Mouse (Mus musculus): ENCODE results near the gene Nhlrc1.

The Nhlrc1 gene

DNA sequence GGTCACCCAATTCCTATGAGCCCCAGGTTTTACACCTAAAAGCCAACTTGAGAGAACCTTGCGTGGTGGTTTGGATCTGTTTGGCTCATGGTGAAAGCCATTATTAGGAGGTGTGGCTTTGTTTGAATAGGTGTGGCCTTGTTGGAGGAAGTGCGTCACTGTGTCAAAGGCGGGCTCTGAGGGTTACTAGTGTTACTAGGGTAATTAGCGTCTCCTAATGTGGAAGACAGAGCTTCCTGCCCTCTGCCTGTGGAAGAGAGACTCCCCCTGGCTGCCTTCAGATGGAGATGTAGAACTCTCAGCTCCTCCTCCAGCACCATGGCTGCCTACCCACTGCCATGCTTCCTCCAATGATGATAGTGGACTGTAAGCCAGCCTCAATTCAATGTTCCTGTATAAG lies 13.1 kb downstream of the Nhlrc1 start:
- no peak for DNase-seq (ENCODE audit: low read depth)

DNA sequence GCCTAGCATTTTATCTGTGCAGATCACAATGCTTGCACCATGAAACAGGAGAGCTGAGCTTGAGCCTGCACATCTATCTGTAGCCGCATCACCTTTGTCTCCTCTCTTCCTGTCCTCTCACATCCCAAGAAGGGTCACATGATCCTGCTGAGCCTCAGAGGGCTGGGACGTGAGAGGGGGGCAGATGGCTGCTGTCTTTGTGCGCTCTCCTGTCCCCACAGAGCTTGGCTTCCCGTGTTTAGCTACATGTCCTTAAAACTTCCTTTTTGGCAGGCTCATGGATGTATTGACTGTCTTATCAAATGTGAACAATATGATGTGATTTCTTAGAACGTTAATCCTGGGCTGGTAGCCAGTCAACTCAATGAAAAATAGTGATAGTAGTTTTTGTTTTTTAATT lies 15.2 kb downstream of the Nhlrc1 start:
- DNase-seq (ENCODE audit: low read depth): no peak

DNA sequence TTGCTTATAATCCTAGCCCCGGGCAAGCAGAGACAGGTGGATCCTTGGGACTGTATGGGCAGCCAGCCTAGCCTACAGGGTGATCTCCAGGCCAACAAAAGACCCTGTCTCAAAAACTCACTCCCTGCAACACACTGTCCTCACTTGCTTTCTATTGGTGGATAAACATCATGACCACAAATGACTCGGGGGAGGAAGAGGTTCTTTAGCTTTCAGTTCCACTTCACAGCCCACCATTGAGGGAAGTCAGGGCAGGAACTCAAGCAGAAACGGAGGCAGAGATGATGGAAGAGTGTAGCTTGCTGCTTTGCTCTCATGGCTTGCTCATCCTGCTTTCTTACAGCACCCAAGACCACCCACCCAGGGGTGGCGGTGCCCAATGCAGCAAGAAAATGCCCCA lies 17.3 kb downstream of the Nhlrc1 start:
- DNase-seq (ENCODE audit: low read depth): no peak

DNA sequence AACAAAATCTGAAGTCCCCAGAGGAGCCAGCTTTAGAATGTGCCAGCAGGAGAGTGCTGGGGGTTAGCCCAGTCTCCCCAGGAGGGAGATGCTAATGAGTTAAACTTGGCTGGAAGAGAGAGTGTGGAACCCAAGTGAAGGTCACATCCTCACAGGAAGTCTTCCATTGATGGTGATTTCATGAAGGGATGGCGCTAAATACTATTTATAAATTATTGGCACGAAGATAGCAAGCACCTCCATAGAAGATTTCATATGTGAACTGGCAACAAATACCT lies 21.4 kb downstream of the Nhlrc1 start:
- no peak for DNase-seq (ENCODE audit: low read depth)

DNA sequence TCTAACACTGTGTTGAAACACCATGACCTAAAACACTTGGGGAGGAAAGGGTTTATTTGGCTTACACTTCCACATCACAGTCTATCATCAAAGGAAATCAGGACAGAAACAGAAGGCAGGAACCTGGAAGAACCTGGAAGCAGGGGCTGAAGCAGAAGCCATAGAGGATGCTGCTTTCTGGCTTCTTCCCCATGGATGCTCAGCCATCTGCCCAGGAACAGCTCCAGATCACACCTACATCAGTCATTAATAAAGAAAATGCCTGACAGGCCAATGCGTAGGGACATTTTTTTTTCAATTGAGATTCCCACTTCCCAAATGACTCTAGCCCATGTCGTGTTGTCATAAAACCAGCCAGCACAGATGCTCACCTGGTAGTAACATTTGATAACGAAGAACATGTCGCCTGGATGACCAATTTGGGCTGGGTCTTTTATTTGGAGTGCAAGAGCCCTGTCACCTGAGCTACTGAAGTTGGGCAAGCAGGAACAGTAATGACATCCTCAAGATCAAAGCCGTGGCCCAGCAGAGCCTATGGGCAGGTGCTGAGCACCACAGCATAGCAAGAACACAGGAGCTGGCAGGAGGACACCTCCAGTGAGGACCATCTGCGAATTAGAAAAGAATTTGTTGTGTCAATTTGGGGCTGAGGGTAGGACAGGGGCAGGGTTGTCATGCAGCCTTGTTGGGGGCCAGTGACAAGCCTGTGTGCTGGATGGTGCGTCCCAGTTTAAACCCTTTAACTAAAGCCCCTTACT lies 22.0 kb downstream of the Nhlrc1 start:
- DNase-seq (ENCODE audit: low read depth): no peak

DNA sequence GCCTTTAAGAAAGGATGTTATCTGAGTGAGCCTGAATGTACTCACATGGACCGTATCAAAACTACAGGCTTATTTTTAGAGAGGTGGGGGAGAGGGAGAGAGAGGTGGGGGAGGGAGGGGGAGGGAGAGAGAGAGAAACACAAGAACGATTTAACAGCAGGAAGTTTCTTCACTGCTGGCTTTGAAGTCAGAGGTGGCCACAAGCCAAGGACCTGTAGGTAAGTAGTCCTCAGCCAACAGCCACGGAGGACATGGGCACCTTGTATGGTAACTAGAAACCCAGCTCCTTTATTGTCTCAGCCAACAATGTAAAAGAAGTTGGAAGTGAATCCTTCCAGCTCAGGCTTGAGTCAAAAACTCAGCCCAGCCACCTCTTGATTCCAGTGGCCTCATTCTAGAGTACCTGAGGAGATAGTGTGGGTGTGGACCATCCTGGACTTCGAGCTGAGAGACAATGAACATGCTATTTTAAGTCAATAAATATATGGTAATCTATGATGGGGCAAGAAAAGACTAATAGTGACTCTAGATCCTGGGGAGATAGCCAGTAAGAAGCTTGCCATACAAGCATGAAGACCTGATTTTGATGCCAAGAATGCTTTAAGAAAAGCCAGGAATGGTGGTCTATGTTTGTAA lies 24.2 kb downstream of the Nhlrc1 start:
- DNase-seq (ENCODE audit: low read depth): no peak

DNA sequence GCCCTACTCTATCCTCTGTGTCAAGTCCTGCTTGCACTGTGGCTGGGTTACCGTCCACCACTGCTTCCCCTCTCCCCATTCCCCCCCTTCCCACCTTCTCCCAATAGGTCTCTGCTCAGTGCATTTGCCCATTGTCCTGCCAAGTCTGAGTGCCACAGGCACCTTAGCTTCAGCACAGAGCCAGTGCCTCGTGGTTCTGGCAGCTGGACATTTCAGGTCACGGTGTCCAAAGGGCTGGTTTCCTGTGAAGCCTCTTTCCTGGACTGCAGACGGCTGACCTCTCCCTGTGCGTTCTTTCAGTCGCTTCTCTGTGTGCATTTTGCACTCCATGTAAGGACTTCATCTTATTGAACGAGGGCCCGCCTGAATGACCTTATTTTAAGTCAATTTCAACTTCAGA lies 26.7 kb downstream of the Nhlrc1 start:
- DNase-seq (ENCODE audit: low read depth): no peak

DNA sequence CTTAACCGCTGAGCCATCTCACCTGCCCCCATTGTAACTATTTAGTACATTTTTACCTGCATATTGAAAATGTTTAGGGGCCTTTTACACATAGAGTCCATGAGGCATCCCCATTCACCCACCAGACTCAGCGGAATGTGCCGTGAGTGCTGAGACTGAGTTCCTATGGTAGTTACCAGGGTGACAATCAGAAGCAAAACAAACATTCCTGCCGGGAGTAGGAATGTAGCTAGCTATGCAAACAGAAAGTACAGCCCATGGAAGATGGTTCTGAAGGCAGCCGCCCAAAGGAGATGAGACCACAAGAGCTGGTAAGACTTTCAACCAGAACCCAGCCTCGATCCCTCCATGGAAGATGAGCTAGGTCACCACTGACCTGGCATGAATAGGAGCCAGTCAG lies 28.4 kb downstream of the Nhlrc1 start:
- no peak for DNase-seq (ENCODE audit: low read depth)

DNA sequence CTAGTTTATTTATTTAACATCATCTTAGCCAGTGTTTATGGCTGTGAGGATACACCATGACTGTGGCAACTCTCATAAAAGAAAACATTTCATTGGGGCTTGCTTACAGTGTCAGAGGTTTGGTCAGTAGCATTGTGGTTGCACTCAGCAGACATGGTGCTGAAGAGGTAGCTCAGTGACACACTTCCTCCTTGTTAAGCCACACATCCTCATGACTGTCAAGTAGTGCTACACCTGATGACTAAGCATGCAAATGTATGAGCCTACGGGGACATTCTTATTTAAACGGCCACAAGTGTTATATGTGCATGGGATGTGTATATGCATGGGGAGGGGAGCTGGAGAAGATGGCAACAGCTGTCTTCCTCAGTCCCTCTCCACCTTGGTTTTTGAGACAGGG lies 30.8 kb downstream of the Nhlrc1 start:
- DNase-seq (ENCODE audit: low read depth): no peak

DNA sequence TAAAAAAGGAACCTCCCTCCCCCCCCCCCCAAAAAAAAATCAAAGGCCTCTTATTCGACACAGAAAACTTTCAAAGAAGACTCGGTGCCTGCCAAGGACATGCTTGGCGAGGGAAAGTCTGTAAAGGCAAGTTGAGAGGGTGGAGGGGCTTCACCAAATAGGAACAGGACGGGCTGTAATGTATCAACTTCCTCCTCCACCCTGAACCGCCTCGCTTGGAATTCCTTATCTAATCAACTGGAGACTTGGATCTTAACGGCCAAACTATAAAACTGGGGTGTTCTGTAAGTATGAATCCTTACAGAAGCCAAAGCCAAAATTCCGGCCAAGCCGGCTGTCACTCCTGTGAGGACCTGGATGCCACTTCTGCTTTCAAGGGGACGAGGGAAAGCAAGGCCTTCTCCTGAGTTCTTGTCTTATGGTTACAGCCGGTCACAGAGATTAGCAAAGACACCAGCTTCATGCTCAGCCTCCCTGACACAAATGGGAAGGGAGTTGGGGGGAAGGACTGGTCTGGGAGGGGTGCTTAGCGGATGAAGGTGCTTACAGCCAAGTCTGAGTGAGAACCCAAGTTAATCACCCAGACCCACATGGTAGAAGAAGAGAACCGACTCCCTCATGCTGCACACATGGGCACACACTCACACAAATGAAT lies 34.7 kb downstream of the Nhlrc1 start:
- DNase-seq (ENCODE audit: low read depth): no peak

DNA sequence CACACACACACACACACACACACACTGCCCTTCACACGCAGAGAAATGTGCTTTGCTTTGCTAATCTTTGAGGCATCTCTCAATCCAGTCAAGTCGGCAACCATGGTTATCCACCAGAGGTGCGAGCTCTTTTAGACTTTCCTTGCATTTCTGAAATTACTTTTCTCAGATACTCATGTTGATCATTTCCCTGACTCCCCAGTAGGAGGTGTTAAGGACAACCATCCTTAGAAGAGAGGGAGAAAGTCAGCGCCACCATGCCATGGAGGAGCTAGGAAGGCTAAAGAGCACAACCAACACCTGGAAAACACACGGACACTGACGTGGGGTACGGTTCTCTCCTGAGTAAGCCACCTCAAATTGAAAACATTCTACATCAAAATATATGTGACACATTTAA lies 38.1 kb downstream of the Nhlrc1 start:
- DNase-seq (ENCODE audit: low read depth): no peak

DNA sequence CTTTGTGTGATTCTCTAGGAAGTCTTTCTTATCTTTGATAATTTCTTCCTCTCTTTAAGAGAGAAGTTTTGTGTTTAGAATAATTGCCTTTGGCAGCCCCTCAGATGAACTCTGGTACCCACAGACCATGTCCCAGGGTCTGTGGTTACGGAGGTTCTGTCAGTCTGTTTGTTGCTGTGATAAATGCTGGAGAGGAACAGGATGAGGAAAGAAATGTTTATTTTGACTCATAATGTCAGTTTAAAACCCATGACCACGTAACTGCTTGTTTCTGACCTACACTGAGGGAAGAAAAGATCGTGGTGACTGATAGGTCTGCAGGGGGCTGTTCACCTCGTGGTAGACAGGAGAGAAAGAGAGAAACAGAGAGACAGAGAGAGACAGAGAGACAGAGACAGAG lies 38.7 kb downstream of the Nhlrc1 start:
- no peak for DNase-seq (ENCODE audit: low read depth)

DNA sequence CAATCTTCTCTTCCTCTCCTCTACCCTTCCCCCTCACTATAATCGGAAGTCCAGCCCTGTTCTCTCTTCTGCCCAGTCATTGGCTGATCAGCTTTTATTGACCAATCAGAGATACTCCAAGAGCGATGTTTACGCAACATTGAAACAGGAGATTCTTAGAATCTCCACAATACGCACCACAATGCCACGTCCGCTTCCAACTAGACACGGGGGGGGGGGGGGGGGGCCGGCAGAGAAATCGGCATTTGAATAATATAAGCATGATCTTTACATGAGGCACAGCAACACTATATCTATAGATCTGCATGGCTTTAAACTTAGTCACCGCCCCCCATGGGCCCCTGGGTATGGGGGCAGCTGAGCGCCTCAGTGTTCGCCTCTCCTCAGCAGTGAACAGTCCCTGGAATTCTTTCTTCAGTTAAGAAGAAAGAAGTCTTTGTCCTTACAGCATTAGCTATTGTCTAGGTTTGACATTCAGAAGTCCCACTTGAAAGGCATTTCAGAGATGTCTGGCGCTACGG lies 39.6 kb downstream of the Nhlrc1 start:
- no peak for DNase-seq (ENCODE audit: low read depth)

DNA sequence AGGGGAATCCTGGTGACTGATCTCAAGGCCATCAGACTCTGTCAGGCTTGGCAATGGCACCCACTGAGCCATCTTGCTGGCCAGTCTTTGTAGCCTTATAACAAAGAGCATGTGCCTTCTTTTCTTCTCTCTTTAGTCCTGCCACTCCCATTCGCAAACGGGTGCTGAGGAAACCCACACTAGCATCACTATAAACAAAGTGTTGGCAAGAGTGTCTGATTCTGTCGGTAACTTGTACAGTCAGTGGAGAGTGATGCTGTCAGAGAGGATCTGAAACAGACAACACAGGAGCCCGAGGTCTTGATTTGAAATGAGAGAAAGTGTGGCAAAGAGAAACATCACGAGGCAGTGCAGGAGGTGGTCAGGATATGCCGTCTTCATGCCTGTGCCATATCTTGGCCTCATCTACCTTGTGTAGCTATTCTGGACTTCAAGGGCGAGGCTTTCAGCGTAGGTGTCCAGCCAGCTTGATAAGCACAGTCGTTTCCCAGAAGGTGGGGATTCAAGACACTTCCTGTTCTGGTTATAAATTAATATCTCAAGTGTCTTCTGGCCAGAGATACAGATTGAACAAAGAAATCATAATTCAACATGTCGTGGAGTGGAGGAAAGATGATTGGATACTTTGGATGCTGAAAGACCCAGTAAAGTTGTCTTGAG lies 44.2 kb downstream of the Nhlrc1 start:
- no peak for DNase-seq (ENCODE audit: low read depth)

DNA sequence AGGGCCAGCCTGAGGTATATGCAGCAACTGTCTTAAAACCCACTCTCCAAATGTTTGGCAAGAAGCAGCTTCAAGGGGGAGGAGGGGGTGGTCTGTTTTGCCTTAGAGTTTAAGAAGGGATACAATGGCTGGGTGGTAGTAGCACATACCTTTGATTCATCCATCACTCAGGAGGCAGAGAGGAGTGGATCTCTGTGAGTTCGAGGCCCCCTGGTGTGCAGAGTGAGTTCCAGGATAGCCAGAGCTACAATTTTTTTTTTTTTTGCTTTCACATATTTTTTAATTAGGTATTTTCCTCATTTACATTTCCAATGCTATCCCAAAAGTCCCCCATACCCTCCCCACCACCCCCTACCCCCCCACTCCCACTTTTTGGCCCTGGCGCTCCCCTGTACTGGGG lies 46.0 kb downstream of the Nhlrc1 start:
- no peak for DNase-seq (ENCODE audit: low read depth)

DNA sequence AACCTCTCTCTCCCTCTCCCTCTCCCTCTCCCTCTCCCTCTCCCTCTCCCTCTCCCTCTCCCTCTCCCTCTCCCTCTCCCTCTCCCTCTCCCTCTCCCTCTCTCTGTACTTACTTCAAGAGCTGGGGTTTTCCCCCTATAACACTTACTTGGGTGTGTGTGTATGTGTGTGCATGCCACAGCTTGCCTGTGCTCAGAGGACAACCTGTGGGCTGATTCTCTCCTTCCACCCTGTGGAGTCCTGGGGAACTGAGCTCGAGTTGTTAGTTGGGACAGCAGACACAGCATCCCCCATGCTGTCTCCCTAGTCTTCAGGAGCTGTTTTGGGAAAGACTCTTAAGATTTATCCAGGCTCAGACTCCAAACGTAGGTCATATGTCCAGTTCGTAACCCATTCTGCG lies 47.3 kb downstream of the Nhlrc1 start:
- DNase-seq (ENCODE audit: low read depth): no peak
